Mouse (Mus musculus) stomach, embryonic 15.5 days (tissue): ENCODE data around the gene Tmem72. TPM values are rescaled to one million over a fixed set of nuclear protein-coding genes. Genes with fewer than 3 reads are reported as not detected.

Experiments used
- ATAC-seq: fragments of 200-750 bp; cut with Nextera tagmentation; 2 replicates; pipeline ENCODE4 v1.8.0; 2017; ENCODE audit warnings: low read depth, moderate number of reproducible peaks, moderate TSS enrichment; ENCODE audit not compliant: insufficient read depth, low FRiP score
- H3K27ac ChIP-seq: fragments of 300-500 bp; sonication (generic); 2 replicates; pipeline ENCODE4 v1.5.1; 2015; ENCODE audit warnings: mild to moderate bottlenecking, inconsistent platforms
- H3K27me3 ChIP-seq: fragments of 300-500 bp; sonication (generic); replicated peaks from 2 replicates; pipeline ENCODE4 v1.6.1; 2015; ENCODE audit warnings: inconsistent platforms
- H3K36me3 ChIP-seq: fragments of 300-500 bp; sonication (generic); 2 replicates; pipeline ENCODE4 v1.6.1; 2015; ENCODE audit warnings: inconsistent platforms
- H3K4me1 ChIP-seq: fragments of 300-500 bp; sonication (generic); 2 replicates; pipeline ENCODE4 v1.6.1; 2015; ENCODE audit warnings: inconsistent platforms
- H3K4me2 ChIP-seq: fragments of 300-500 bp; sonication (generic); 2 replicates; pipeline ENCODE4 v1.6.1; 2015; ENCODE audit warnings: mild to moderate bottlenecking, inconsistent platforms
- H3K4me3 ChIP-seq: fragments of 300-500 bp; sonication (generic); replicated peaks from 2 replicates; pipeline ENCODE4 v1.5.1; 2015; ENCODE audit warnings: inconsistent platforms
- H3K9ac ChIP-seq: fragments of 300-500 bp; sonication (generic); 2 replicates; pipeline ENCODE4 v1.6.1; 2015; ENCODE audit warnings: inconsistent platforms
- H3K9me3 ChIP-seq: fragments of 300-500 bp; sonication (generic); 2 replicates; pipeline ENCODE4 v1.6.1; 2016; ENCODE audit warnings: inconsistent platforms
- WGBS: fragments of 180-500 bp; shearing (Covaris S2); methylation state at CpG from one replicate; pipeline ENCODE4 v1.1.7; 2015; 5-methylcytosine and 5-hydroxymethylcytosine counted together
- polyA plus RNA-seq: library from polyadenylated mRNA; unstranded; fragments of >200 nt; fragmentation: Nextera tagmentation; extraction: Ambion mirVana; gene quantifications from 2 replicates; pipeline ENCODE4 v1.2.1, GENCODE M21; 2015

Tmem72 gene
- polyA plus RNA-seq, 1 experiment from 2014 or later = 0.05 TPM

- Histone ChIP-seq H3K4me2 (no peak overlapping the region), H3K9ac (no peak overlapping the region), H3K4me1 (0 out of 2 replicates have a peak, but pooled peaks cover 4% of the 10 kb centered on the region), H3K27ac (no peak overlapping the region), H3K4me3 (no peak overlapping the region), H3K27me3 (no peaks in the 10 kb centered on the region), H3K36me3 (no peaks in the 10 kb centered on the region), H3K9me3 (no peaks in the 10 kb centered on the region)
- WGBS = 64% methylated on average over 2 of the region's 2 CpGs
- no peak for ATAC-seq
These were observed 1.5 kb downstream of the Tmem72 start for GRCm38 (mm10) chr6:116715166-116715565.

GRCm38 (mm10) chr6:116714576-116714975 lies 2.1 kb downstream of the Tmem72 start:
- H3K27ac ChIP-seq = no peak overlapping the region
- no peaks in the 10 kb centered on the region for H3K36me3 ChIP-seq
- no peaks in the 10 kb centered on the region for H3K9me3 ChIP-seq
- WGBS = 74% methylated on average over 5 of the region's 5 CpGs
- no peak overlapping the region for H3K4me3 ChIP-seq
- H3K27me3 ChIP-seq = no peaks in the 10 kb centered on the region
- no peak overlapping the region for H3K4me2 ChIP-seq
- no peak for ATAC-seq
- H3K4me1 ChIP-seq = 0 out of 2 replicates have a peak, but pooled peaks cover 4% of the 10 kb centered on the region
- H3K9ac ChIP-seq = no peak overlapping the region

GRCm38 (mm10) chr6:116713966-116714365 lies 2.7 kb downstream of the Tmem72 start:
- H3K9me3 ChIP-seq = no peaks in the 10 kb centered on the region
- H3K9ac ChIP-seq = no peak overlapping the region
- WGBS = 81% methylated on average over 3 of the region's 3 CpGs
- no peak overlapping the region for H3K27ac ChIP-seq
- H3K27me3 ChIP-seq = no peaks in the 10 kb centered on the region
- H3K36me3 ChIP-seq = no peaks in the 10 kb centered on the region
- H3K4me3 ChIP-seq = no peak overlapping the region
- 0 out of 2 replicates have a peak, but pooled peaks cover 4% of the 10 kb centered on the region for H3K4me1 ChIP-seq
- no peak for ATAC-seq
- no peak overlapping the region for H3K4me2 ChIP-seq

- Histone ChIP-seq H3K36me3 (no peaks in the 10 kb centered on the region), H3K9ac (no peak overlapping the region), H3K9me3 (no peaks in the 10 kb centered on the region), H3K27me3 (no peaks in the 10 kb centered on the region), H3K4me1 (0 out of 2 replicates have a peak, but pooled peaks cover 4% of the 10 kb centered on the region), H3K4me3 (no peak overlapping the region), H3K27ac (no peak overlapping the region), H3K4me2 (no peak overlapping the region)
- WGBS = 92% methylated on average over 3 of the region's 3 CpGs
- no peak for ATAC-seq
These were observed 4.2 kb downstream of the Tmem72 start for GRCm38 (mm10) chr6:116712503-116712902.

GRCm38 (mm10) chr6:116712062-116712461 lies 4.7 kb downstream of the Tmem72 start:
- 0 out of 2 replicates have a peak, but pooled peaks cover 4% of the 10 kb centered on the region for H3K4me1 ChIP-seq
- 16% methylated on average over 5 of the region's 5 CpGs for WGBS
- no peak overlapping the region for H3K4me2 ChIP-seq
- H3K9ac ChIP-seq = no peak overlapping the region
- no peaks in the 10 kb centered on the region for H3K27me3 ChIP-seq
- H3K9me3 ChIP-seq = no peaks in the 10 kb centered on the region
- no peak overlapping the region for H3K4me3 ChIP-seq
- no peak overlapping the region for H3K27ac ChIP-seq
- H3K36me3 ChIP-seq = no peaks in the 10 kb centered on the region
- no peak for ATAC-seq

- Histone ChIP-seq H3K36me3 (no peaks in the 10 kb centered on the region), H3K9ac (no peak overlapping the region), H3K9me3 (no peaks in the 10 kb centered on the region), H3K4me1 (no peaks in the 10 kb centered on the region), H3K4me2 (no peak overlapping the region), H3K27ac (no peak overlapping the region), H3K4me3 (no peak overlapping the region), H3K27me3 (no peaks in the 10 kb centered on the region)
- ATAC-seq = no peak
- WGBS = 75% methylated on average over 6 of the region's 6 CpGs
These were observed 12.4 kb downstream of the Tmem72 start for GRCm38 (mm10) chr6:116704320-116704719.

- Histone ChIP-seq H3K4me2 (no peak overlapping the region), H3K9ac (no peak overlapping the region), H3K27ac (no peak overlapping the region), H3K36me3 (no peaks in the 10 kb centered on the region), H3K4me3 (no peak overlapping the region), H3K27me3 (no peaks in the 10 kb centered on the region), H3K4me1 (no peaks in the 10 kb centered on the region), H3K9me3 (no peaks in the 10 kb centered on the region)
- no peak for ATAC-seq
These were observed 15.9 kb downstream of the Tmem72 start for GRCm38 (mm10) chr6:116700821-116701220.

GRCm38 (mm10) chr6:116697896-116698425 lies 18.8 kb downstream of the Tmem72 start:
- Histone ChIP-seq H3K9ac (no peak overlapping the region), H3K9me3 (no peaks in the 10 kb centered on the region), H3K4me2 (no peak overlapping the region), H3K27ac (no peak overlapping the region), H3K4me1 (no peaks in the 10 kb centered on the region), H3K27me3 (no peaks in the 10 kb centered on the region), H3K4me3 (no peak overlapping the region), H3K36me3 (no peaks in the 10 kb centered on the region)
- WGBS = 89% methylated on average over 4 of the region's 4 CpGs
- no peak for ATAC-seq

GRCm38 (mm10) chr6:116697413-116697812 lies 19.3 kb downstream of the Tmem72 start:
- 36% methylated on average over 2 of the region's 2 CpGs for WGBS
- Histone ChIP-seq H3K27ac (no peak overlapping the region), H3K36me3 (no peaks in the 10 kb centered on the region), H3K4me2 (no peak overlapping the region), H3K9ac (no peak overlapping the region), H3K27me3 (no peaks in the 10 kb centered on the region), H3K4me3 (no peak overlapping the region), H3K4me1 (no peaks in the 10 kb centered on the region), H3K9me3 (no peaks in the 10 kb centered on the region)
- no peak for ATAC-seq

- WGBS = 77% methylated on average over 3 of the region's 3 CpGs
- H3K9me3 ChIP-seq = no peaks in the 10 kb centered on the region
These were observed 22.4 kb downstream of the Tmem72 start for GRCm38 (mm10) chr6:116694346-116694745.

GRCm38 (mm10) chr6:116693639-116694038 lies 23.1 kb downstream of the Tmem72 start:
- no peaks in the 10 kb centered on the region for H3K9me3 ChIP-seq
- no peak for ATAC-seq
- H3K9ac ChIP-seq = no peak overlapping the region
- 77% methylated on average over 4 of the region's 4 CpGs for WGBS
- no peaks in the 10 kb centered on the region for H3K4me1 ChIP-seq
- H3K27ac ChIP-seq = no peak overlapping the region
- no peak overlapping the region for H3K4me3 ChIP-seq
- no peaks in the 10 kb centered on the region for H3K27me3 ChIP-seq
- H3K36me3 ChIP-seq = no peaks in the 10 kb centered on the region
- H3K4me2 ChIP-seq = no peak overlapping the region

More at GRCm38 (mm10) chr6:116694346-116694745, 22.4 kb downstream of the Tmem72 start:
- no peaks in the 10 kb centered on the region for H3K36me3 ChIP-seq
- no peak overlapping the region for H3K4me3 ChIP-seq
- H3K27me3 ChIP-seq = no peaks in the 10 kb centered on the region
- ATAC-seq = no peak
- H3K9ac ChIP-seq = no peak overlapping the region
- H3K27ac ChIP-seq = no peak overlapping the region
- H3K4me2 ChIP-seq = no peak overlapping the region
- H3K4me1 ChIP-seq = no peaks in the 10 kb centered on the region

GRCm38 (mm10) chr6:116682317-116682716 lies 34.4 kb downstream of the Tmem72 start:
- H3K36me3 ChIP-seq = no peaks in the 10 kb centered on the region
- no peak for ATAC-seq
- H3K27me3 ChIP-seq = no peaks in the 10 kb centered on the region
- H3K9ac ChIP-seq = no peak overlapping the region
- H3K9me3 ChIP-seq = no peaks in the 10 kb centered on the region
- no peak overlapping the region for H3K27ac ChIP-seq
- no peak overlapping the region for H3K4me3 ChIP-seq
- no peaks in the 10 kb centered on the region for H3K4me1 ChIP-seq
- WGBS = 26% methylated on average over 6 of the region's 6 CpGs
- no peak overlapping the region for H3K4me2 ChIP-seq
